Mouse (Mus musculus): ENCODE results near the gene Ap5b1.

GRCm38 (mm10) chr19:5559631-5560456 is 8.0 kb upstream of the Ap5b1 start:
- TF ChIP-seq GATA1 (IDR thresholded peaks at IDR 0.05; ENCODE audit: borderline replicate concordance, low read length) (no peak), FLI1 (IDR thresholded peaks at IDR 0.05; ENCODE audit: low read length) (no peak)
